Mouse (Mus musculus): ENCODE data around the gene Serpine2. TPM values are rescaled to one million over a fixed set of nuclear protein-coding genes. Genes with fewer than 3 reads are reported as not detected.

Gene Serpine2
- total RNA-seq, 2 experiments from 2014 or later = 65.6 to 84.1 TPM

DNA sequence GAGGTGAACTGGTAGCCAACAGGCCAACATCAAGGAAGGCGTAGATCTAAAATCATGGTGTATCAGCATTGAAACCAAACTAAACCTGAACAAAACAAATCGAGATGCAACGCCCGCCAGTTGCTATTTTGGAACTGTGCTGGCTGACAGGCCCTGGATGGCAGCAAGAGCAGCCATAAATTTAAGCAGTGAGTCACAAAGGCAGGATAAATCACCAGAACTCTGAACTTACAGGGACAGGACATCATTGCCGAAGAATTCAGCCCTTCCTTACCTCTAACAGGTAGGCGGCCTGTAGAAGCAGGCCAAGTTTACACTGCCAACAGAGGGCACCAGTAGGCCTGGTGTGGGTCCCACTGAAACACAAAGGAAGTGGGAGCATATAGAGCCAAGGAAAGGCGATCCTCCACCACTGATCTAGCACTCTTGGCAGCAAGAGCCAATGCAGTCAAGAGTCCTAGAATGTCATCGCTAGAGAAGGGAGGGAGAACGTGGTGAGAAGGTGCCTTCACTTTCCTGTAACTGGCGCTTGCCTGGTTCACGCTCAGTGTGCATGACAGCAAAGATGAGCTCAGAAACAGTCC lies 41.6 kb downstream of the Serpine2 start:
- DNase-seq = peak; percentile 44

DNA sequence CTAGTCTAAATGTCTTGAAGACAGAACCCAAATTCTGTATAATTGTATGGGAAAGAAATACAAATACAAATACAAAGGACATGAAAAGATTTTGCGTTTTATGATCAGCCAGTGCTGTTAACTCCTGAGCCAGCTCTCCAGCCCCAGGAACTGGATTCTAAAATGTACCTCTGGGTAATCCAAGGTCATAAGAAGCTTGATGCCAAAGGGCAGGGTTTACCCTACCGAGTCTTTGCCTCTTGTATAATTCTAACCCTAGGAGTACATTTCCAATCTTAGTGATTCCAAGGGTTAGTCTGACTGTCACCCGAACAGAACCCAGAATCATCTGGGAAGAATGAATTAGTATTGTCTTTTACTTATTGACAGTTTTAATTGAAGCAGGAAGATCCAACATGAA lies 45.5 kb downstream of the Serpine2 start:
- no peak for DNase-seq

DNA sequence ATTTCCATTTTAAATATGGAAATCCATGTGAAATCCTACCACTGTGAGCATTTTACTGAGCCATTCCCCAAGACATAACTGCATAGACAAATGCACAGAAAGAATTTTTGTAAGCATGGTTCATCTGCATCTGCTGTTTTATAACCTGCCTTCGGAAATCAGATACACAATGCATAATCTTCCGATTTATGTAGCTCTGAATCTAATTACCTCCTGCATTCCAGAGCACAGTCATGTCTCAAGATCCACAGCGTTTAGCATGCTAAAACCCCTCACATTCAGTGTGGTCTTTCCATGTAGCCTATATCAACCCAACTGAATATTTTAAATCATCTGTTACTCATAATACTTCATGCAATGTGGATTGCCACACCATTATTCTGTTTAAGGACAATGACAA lies 51.5 kb downstream of the Serpine2 start:
- DNase-seq = no peak

DNA sequence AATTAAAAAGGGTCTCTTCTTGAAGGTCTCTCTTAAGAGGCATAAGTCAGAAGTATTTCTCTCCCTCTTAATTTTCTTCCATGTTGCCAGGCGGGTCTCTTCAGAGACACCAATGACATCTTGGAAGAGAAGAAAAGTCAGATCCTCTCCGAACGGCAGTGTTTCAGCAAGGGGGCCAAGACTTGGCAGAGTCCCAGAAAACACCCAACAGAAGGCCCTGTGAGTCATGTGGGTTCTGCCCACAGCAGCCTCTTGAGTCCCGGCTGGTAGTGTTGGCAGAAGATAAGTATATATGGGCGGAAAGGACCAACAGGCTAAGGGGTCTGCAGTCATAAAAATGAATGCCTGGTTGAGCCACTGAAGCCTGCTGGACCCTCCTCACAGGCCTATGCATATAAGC lies 54.1 kb downstream of the Serpine2 start:
- DNase-seq = no peak

DNA sequence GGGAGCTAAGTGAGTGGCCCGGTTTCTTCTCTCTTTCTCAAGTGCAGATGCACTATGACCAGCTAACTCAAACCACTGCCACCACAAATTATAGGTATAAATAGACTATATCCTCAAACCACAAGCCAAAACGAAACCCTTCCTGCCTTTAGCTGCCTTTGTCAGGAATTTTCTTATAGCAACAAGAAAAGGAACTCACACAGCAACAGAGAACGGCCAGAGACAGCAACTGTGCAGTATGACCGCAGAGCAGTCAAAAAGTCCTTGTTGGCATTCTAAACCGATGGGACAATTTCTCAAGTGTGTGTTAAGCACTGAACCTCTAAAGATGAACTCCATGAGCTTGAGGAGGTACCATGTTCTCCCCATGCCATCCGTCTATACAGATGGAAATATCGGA lies 57.4 kb downstream of the Serpine2 start:
- DNase-seq = no peak

DNA sequence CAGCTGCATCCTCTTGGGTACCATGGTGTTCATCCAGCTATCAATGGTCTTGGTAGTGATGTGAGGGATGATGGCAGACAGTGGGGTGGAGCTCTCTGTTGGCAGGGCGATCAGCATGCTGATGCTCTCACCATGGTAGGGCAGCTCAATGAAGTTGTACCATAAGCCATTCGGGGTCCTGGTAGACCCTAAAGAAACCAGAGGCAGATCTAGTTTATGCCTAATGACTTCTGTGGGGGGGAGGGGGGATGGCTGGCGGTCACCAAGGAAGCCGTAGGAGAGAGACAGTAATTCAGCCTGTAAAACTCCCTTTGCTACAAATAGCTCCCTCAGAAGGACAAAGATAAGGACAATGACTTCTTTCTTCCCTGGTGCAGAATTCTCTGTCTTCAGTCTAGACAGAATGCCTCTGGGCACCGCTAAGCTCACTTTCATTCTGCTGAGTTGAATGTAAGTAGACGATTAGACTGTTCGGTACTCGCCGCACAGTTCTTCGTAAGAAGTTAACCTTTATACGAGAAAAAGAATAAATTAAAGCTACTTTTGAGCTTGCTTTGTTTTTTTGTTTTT lies 58.0 kb downstream of the Serpine2 start:
- no peak for DNase-seq

DNA sequence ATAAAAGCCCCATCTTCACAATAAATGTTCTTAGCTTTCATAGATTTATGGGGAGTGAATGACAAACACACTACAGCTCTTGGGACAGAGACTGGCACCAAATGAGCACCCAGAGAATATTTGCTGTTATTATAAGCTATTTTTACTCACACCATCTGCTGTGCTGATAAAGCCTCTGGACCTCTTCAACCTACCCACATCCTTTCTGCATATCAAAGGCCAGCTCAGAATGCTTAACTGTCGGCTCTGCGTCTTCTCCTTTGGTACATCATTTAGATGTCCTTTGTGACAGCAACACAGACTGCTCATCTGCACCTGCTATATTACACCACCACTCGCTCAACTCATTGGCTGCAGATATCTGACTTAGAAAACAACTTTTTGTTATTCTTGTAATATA lies 63.9 kb downstream of the Serpine2 start:
- no peak for DNase-seq

DNA sequence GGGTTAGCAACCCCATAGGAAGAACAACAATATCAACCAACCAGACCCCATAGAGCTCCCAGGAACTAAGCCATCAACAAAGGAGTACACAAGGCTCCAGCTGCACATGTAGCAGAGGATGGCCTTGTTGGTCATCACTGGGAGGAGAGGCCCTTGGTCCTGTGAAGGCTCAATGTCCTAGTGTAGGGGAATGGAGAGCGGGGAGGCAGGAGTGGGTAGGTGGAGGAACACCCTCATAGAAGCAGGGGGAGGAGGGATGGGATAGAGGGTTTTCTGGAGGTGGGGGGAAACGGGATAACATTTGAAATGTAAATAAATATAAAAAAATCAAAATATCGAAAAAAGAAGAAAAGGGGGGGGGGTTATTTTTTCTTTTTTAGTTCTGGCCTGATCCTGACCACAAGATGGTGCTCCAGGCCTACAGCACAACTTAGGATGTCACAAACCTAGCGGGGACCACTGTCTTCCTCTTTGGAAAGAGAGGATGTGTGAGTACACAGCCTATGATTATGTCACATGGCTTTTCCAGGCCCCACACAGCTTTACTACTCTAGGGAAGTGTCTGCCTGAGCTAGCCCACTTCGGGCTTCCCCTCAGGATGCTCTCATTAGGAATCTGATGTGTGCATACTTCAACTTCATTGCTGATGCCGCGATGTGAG lies 74.6 kb downstream of the Serpine2 start:
- DNase-seq = no peak

DNA sequence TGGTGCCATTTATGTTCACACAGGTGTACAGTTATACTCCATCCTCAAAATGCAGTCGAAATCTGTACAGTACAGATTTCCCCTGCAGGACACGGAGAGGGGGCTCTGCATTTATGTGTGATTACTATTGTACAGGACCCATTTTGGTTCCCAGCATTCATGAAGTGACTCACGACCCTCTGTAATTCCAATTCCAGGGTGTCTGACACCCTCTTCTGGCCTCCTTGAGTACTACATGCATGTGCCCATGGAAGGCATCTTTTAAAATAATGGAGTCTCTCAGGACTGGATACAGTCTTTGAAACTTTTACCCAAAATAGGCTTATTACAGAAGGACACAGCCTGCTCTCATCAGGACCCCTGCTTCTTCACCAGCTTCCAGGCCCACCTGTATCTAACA lies 78.5 kb downstream of the Serpine2 start:
- DNase-seq = no peak

DNA sequence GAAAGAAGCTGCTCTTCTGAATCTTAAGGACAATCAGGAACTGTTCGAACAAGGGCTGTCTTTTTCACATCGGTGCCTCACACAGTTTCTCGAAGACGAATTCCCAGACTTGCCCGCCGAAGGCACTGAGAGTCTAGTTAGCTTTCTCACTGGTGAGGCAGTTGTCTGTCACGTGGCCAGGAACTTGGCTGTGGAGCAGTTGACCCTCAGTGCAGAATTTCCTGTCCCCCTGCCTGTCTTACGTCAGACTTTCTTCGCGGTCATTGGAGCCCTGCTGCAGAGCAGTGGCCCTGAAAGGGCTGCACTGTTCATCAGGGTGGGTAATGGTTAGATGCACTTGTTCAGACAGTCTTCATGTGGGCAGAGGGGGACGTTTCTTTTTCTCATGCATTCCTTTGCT lies 83.0 kb downstream of the Serpine2 start:
- no peak for DNase-seq

DNA sequence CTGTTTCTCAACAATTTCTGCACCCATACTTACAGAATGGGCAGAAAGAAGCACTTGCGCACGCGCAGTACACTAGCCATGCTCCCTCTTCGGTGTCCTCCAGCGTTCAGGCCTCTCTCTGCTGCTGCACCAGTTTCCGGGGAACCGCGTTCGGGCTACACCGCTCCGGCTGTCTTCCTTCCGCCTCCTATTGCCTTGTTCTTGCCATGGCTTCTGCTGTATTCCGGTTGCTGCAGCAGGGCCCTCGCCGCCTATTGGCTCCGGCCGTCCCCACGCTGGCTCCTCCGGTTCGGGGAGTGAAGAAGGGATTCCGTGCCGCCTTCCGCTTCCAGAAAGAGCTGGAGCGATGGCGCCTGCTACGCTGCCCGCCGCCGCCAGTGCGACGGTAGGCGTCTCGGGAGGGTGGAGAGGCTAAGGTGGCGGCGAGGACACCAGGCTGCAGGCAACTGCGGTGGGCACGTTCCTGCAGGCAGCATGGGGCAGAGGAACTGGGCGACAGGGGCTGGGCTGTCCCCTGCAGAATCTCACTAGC lies 85.0 kb downstream of the Serpine2 start, which contains the start of the genes Mrpl44 and Wdfy1:
TSS of gene Mrpl44 (plus strand) at position 92 of the 532 bp plus-strand sequence.
TSS of gene Wdfy1 (minus strand) at position 217 of the 532 bp plus-strand sequence.
- peak; percentile 96 for DNase-seq

DNA sequence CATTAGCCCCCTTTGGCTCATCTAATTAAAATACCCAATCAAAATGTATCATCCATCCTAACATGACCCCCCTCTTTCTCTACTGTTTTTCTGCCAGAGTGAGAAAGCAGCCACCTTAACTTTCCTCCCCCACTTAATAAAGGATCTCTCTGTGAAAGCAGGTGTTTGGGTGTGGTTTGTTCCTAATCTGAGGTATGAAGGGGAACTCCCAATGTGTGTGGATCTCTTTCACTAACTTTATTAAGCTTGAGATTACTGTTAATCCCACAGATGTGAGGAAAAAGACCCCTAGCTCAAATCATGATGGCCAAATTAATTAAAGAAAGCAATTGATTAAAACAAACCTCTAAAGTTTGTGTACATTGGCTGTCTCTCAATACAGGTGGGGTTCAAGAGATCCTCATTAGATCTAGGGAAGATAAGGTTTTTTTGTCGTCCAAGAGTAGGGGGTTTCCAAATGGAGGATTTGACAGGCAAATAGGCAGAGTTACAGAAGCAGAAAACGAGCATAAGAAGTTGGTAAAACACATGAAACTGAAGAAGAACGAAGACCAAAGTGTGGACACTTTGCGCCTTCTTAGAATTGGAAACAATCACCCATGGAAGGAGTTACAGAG lies 86.7 kb downstream of the Serpine2 start:
- DNase-seq = no peak

DNA sequence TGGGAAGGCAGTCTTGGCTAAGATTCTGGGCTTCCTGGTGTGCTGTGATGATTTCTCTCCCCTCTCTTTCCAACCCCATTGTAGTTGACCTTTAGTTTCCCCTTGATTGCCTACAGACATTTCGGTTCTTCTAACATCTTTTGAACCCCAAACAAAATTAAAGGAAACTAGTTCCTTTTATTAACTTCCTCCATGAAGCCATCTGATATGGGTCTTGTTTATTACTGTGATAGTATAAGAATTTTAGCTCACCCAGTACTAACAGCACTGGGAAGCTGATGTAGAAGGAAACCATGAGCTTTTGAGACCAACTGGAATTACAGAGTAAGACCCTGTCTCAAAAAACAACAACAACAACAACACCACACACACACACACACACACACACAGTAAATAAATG lies 92.7 kb downstream of the Serpine2 start:
- DNase-seq = no peak

DNA sequence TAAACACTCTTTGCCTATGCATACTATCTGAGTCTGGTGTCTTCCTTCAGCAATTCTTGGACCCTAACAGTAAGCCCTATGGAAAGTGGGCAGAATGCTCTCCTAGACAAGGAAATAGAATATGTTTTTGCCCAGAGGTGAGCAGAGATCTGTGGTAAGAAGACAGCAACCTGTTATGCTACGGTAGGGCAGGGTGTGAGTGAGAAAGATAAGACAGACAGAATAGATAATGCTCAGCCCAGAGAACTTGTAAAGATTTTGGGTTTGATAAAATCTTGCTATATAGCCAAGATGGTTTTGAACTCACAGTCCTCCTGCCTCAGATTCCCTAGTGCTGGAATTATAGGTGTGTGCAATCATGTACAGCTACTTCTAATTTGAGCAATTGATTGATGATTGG lies 96.5 kb downstream of the Serpine2 start:
- no peak for DNase-seq

DNA sequence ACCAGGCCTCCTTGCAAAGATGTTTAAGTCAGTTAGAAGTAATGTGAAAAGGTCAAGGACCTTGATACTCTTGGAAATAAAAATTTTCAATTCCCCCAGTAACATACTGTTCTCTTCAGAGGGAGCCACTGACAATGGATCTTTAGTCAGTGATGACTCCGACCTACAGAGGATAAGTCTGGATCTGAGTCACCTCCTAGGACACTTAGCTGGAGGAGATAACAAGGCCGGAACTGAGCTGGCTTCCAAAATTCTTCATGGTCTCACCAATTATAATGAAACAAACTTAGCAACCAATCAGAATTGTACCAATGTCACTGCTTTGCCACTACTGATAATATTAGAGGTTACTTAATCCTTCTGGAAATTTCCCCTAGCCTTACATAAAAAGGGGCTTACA lies 96.9 kb downstream of the Serpine2 start:
- DNase-seq = no peak

DNA sequence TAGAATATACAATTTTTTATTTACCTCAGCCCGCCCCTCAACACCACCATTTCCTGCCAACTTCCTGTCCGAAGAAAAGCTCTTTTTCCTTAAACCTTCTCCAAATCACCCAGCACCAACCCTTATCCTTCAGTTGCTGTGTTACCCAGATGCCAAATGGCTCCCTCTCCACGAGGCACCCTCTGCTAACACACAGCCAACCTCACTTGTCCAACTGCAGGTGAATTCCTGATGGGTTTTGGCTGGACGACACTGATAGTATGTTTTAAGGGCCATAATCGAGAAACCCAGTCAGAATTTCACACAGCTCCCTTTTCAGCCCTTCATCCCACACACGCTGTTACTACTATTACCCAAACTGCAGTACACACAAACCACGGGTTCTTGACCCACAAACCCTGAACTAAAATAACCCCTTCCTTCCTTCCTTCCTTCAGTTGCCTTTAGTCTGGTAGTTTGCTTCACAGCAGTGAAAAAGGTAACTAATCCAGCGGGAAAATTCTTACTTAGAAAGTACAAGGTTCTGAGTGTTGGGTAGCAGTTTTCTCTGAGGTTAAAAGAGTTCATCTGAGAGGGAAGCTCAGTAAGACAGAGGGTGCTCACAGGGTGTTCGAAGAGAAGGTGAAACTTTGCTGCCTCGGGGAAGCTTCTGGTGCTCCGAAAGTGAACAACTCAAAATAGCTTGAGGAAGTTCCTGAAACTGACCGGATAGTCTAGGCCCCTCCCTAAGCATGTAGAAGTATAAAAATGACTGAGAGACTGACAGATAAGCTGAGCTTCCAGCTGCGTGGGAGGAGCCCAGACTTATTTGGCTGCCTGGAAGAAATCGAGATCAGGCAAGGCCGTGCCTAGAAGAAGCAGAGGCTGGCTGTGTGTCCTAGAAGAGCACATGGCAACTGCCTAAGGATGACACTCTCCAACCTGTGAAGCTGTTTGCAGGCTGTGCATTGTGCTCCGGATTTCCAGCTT lies 98.4 kb downstream of the Serpine2 start:
- no peak for DNase-seq

DNA sequence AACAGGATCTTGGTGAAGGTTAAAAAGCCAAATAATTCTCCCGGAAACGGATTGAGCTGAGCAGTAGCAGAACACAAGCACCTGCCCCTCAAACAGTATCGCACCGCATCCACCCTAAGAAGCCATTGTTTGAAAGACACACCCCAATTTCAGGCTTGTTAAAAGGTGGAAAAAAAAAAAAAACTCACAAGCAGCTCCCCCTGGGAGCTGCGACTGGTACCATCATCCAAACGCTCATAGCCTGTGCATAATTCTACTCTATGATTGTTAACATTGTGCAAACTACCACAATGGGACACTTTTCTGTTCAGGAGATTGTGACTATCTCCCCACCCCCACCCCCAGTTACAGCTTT lies 99.1 kb downstream of the Serpine2 start:
- no peak for DNase-seq

DNA sequence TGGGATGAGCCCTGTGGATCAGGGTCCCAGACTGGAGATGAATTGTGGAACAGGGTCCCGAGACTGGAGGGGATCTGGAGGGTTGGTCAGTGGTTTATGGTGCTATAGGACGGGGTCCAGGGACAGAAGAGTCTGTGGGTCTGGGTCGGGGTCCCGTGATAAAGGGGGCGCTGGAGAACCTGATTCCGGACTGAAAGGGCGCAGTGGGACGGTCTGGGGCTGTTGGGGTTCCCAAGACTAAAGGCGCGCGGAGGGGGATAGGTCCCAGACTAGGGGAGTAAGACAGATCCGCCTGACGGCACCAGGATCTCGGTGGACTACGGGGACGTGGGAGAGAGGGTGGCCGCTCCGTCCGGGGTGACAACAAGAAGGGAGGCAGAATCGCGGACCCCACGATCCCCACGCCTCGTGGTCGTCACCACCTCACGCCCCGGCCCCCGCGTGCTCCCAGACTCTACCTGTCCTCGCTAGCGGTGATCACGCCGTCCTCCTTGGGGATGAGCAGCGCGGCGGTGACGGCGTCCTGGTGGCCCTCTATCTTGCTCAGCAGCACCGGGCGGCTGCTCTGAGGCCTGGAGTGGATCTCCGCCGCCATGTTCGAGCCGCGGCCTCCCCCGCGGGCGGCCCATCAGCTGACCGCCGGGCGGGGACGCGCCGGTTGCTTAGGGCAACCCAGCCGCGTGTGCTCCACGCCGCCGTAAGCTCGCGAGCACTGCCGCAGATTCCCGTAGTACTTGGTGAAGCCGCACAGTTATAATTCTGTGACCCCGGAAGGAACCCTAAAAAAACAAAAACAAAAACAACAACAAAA lies 99.7 kb downstream of the Serpine2 start:
- DNase-seq = peak; percentile 79

DNA sequence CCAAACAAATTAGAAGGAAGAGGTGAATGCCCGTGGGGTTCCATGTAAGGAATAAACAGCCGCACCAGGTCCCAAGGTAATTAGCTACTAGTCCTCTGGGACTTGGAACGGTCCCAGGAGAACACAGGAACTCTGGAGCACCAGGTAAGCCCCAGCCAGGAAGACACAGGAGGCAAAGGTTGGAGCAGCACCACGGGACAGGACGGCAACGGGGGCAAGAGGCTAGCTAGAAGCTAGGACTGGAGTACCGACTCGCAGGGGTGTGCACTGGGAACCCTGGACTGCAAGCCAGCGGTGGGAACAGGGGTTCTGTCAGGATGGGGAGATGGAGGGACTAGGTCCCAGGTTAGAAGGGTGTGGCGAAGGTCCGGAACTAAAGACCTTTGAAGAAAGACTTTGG lies 100.3 kb downstream of the Serpine2 start:
- DNase-seq = no peak

DNA sequence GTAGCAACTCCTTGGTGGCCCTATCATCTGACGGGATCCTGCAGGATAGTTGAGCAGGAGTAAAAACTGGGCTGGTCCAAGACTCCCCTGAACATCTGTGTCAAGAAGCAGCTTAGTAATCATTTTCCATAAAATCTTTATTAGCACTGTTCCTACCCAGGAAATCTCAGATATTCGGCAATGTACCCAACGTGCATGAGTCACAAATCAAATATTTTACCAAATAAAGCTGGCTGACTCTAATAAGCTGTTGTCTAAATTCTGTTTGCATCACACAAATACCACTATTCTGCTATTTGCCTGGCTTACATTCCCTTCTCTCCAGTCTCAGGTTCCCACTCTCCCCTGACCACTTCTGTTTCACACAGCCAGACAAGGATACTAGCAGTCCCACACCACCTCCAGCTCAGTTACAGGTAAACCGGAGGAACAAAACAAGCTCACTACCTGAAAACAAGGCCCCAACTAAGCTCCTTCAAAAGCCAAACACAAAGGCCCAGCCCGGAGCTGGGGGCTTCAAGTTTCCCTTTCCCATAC lies 101.5 kb downstream of the Serpine2 start:
- no peak for DNase-seq

DNA sequence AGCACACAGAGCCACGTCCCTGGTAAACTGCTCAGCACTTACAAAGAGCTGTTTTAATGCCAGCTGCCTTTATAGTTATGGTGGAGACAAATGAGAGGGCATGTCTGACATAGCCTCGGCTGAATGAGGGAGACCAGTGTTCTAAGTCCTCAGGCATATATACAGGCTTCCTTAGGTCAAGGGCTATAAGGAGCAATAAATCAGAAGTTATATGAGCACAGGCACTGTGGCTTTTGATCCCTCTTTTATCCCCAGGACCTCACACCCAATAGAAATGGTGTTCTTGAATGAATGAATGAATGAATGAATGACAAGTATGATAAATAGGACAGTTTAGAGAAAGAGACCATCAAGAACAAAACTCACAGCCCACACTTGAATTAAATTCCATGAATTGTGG lies 102.0 kb downstream of the Serpine2 start:
- DNase-seq = no peak
